Mouse (Mus musculus) cerebellum, postnatal 14 days (tissue): ENCODE data around the gene Lep.

Experiments used
- DNase-seq, 2 experiments: peaks; one replicate each; pipeline ENCODE4 v3.0.0; 2021; ENCODE audit warnings: mixed read lengths in 2 of 2

Lep gene

GRCm38 (mm10) chr6:29049926-29050325 is 10.1 kb upstream of the Lep start:
- no peak for DNase-seq

GRCm38 (mm10) chr6:29052188-29052587 is 7.8 kb upstream of the Lep start:
- no peak for DNase-seq

GRCm38 (mm10) chr6:29053181-29053580 is 6.8 kb upstream of the Lep start:
- no peak for DNase-seq

GRCm38 (mm10) chr6:29056377-29056776 is 3.6 kb upstream of the Lep start:
- no peak for DNase-seq

- no peak for DNase-seq
Observed at GRCm38 (mm10) chr6:29066389-29066790, 6.4 kb downstream of the Lep start.

DNA sequence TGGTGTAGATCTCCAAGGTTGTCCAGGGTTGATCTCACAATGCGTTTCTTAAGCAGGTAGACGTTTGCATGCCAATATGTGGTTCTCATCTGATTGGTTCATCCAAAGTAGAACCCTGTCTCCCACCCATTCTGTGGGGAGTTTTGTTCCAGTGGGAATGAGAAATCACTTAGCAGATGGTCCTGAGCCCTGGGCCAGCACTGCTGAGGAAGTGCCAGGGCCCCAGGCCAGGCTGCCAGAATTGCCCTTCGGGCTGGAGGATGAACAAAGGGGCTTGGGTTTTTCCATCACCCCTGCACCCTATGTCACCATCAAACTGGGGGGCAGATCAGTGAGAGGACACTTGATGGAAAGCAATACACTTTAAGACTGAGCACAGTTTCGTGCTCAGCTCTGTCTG is 12.2 kb downstream of the Lep start:
- DNase-seq = peak; percentile 80 to 89

GRCm38 (mm10) chr6:29073462-29074132 is 13.6 kb downstream of the Lep start:
- peak; percentile 75 to 84 for DNase-seq

GRCm38 (mm10) chr6:29074133-29074469 is 14.1 kb downstream of the Lep start:
- DNase-seq = no peak

DNA sequence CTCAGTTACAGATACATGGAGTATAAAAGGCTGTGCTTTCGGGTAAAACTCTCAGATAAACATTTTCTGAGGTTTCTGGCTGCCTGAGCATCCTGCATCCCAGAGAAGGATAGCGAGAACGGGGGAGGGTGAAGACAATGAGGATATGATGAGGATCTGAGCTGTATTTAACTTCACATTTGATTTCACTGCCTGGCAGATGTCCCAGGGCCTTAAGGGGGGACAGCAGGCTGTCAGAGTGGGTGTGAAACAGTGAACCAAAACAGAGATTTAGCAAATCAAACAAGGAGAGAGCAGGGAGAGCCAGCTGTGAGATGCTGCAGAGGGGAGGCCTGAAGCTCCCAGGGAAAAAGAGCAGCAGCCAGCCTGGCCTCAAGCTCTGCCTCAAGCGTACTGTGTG is 19.3 kb downstream of the Lep start:
- peak; percentile 38 to 47 for DNase-seq

GRCm38 (mm10) chr6:29081826-29082363 is 21.9 kb downstream of the Lep start:
- DNase-seq = no peak

GRCm38 (mm10) chr6:29082776-29083354 is 22.8 kb downstream of the Lep start:
- DNase-seq = no peak

GRCm38 (mm10) chr6:29084401-29084800 is 24.4 kb downstream of the Lep start:
- DNase-seq = no peak

DNA sequence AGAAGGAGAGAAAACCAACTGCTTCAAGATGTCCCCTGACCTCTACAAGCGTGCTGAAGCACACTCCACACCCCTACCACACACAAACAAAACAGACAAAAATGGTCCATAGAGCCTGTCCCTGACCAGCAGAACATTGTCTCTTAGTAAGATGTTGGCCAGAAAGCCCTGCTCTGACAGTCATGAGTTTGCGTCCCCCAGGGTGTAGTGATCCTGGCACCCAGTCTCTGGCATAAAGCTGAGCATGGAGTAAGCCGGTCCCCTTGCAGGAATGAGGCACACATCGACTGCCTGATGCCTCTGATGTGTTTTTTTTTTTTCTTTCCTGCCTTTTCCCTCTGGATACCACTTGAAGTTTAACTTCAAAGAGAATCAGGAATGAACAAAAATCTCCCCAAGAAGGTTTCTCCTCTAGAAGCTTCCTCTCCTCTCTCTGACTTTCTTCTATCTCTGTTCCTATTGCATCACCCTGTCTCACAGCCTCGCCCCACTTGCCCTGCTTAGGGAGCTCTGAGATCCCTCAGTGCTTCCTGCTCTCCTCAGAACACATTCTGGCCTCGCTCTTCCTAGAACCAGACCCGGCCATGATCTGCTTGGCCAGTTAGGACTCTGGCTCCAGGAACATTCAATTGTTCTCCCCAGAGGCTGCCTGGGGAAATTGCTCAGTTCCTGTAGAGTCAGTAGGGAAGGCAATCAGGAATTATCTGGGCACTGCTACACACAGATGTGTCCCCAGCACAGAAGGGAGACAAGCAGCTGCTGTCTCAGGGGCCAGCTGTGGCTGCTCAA is 28.1 kb downstream of the Lep start:
- DNase-seq = no peak

DNA sequence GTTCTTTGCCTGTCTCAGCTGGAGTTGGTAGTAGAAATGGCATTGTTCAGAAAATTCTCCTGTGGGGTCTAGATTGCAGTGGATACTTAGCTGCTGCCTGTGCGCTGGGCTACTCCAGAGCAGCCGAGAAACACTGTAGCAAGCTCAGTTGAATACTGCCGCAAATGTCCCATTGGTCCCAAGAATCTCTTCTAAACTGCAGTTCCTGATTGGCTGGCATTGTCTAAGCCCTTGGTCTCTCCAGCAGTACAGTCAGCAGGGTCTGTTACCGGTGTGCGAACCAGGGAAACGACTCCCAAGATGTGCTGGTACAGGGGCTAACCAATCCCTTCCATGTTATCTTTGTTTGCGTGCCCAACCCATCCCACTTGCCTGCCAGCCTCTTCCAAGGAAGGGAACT is 32.2 kb downstream of the Lep start:
- DNase-seq = no peak

- DNase-seq = peak in 1 of 2 experiments; percentile 47
Observed at GRCm38 (mm10) chr6:29092904-29093303, 32.9 kb downstream of the Lep start.

GRCm38 (mm10) chr6:29099536-29100170 is 39.6 kb downstream of the Lep start:
- no peak for DNase-seq

GRCm38 (mm10) chr6:29100423-29100822 is 40.4 kb downstream of the Lep start:
- DNase-seq = no peak

DNA sequence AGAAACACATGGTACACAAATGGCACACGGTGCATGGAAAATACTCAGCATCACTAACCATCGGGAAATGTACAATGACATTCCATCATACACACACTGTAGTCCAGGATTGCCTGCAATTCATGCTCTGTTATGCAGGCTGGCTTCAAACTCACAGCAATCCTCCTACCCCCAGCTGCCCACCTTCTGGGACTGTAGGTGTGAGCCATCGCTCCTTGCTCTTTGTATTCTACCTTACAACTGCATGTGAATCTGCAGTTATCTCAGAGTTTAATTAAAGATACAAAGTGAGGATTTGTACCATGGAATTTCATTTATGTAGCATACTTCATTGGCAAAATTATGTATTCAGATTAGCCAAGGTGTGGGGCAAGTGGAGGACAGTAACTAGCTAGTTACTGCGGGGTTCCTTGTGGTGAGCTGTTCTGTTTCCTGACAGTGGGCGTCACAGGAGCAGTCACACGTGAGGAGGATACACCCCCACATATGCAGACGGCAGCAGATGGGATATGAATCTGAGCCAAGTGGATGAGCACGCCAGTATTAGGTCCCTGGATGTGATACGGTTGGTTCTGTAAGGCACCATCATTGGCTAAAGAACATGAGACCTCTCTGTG is 41.3 kb downstream of the Lep start:
- peak; percentile 59 to 61 for DNase-seq

DNA sequence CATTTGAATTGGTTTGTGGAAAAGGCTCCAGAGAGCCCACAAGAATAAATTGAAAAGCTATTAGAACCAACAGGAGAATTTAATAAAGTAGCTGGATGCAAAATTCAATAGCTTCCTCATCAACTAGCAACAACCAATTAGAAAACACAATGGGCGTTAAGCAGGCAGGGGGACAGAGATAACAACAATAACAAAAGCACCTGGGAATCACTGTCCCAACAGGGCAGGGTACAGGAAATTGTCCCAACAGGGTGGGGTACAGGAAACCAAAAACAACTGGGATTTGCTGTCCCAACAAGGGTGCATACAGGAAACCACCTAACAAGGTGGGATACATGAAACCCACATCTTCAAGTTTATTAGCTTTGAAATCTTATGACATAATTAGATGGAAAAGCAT is 48.4 kb downstream of the Lep start:
- DNase-seq = no peak

DNA sequence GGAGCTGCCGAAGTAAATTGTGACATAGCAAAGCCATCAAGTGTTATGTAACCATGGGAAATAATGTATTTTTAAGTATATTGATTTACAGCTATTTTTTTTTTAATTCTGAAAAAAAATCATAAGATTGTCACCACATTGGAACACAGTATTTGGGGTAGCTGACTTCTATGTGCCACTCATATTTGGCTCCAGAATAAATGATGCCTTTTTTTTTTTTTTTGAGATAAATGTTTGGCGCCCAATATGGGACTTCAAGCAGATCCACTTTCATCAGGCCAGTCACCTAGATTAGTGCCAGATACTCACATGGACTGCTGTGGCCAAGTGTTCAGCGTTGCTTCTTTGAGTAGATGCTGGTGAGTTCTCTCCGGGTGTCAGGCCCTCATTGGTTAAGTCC is 51.5 kb downstream of the Lep start:
- no peak for DNase-seq

DNA sequence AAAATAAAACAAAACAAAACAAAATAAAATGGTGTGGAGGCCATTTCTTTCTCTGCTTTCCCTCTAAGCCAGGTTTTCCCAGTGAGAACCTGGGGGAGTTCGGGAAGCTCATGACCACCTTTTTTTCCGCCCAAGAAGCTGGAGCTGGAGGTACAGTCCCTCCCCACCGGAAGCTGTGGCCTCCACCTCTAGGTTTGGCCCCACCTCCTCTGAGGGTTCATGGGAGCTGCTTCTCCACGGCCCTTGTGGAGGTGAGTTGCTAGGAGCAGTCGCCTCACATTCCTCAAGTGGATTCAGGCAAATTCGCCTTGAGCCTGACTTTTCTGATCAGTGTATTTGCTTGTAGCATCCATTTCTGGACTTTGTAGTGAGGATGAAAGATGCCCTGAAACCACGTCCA is 55.7 kb downstream of the Lep start:
- no peak for DNase-seq

- peak; percentile 24 to 30 for DNase-seq
Observed at GRCm38 (mm10) chr6:29117417-29118104, 57.5 kb downstream of the Lep start.
